Mouse (Mus musculus): ENCODE data around the gene Ncoa3. TPM values are rescaled to one million over a fixed set of nuclear protein-coding genes. Genes with fewer than 3 reads are reported as not detected.
A peak's percentile ranks its signal among the peaks of the same experiment; 100 is the strongest.

Ncoa3 gene
- polyA plus RNA-seq, 1 experiment from 2014 or later, result 22.4 TPM

DNA sequence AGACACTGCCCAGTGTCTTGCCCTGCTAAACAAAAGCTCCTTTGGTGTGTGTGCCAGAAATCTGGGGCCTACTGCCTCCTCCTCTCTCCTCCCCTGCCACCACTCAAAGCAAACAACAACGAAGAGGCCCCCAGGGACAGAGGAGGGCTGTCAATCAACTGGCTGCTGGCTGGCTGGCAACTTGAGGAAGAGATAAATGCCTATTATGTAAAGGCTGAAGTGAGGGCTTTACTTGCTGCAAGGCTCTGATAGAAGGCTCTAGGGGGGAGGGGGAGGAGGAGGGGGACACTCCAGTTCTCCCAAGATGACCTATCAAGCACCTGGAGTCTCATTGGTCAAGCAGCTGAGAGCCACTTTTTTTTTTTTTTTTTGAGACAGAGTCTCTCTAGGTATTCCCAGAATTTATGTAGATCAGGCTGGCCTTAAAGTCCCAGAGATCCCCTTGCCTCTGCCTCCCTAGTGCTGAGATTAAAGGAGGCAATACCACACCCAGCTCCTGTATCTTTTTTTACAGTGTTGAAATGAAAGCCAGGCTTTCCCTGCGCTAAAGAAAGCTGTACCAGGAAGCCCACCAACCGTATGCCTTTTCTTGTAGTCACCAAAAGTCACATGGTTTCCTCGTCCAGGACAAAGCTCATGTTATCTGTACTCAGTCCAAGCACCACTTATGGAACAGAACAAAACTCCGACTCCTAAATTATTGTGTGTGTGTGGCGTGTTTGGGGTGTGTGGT, 24.4 kb upstream of the Ncoa3 start:
- peak; percentile 38 for ATAC-seq (ENCODE audit: insufficient read depth, low FRiP score, low TSS enrichment)
- DNase-seq (ENCODE audit: low spot score), result peak; percentile 62
- Histone ChIP-seq H3K4me2 (ENCODE audit: low read depth) (no peak overlapping the region), H3K9me3 (ENCODE audit: control insufficient read depth, low read length) (no peaks in the 10 kb centered on the region), H3K36me3 (ENCODE audit: control insufficient read depth, insufficient read depth, low read length) (no peaks in the 10 kb centered on the region), H3K27me3 (ENCODE audit: control insufficient read depth, insufficient read depth, low read length) (no peaks in the 10 kb centered on the region), H3K4me1 (ENCODE audit: control insufficient read depth, insufficient read depth, low read length) (no peaks in the 10 kb centered on the region), H3K9ac (ENCODE audit: low read length) (no peak overlapping the region), H3K4me3 (ENCODE audit: low read depth, low read length) (no peak overlapping the region), H3K27ac (ENCODE audit: low read depth, low read length) (no peak overlapping the region)
- WGBS, result 66% methylated on average over 6 of the region's 6 CpGs

DNA sequence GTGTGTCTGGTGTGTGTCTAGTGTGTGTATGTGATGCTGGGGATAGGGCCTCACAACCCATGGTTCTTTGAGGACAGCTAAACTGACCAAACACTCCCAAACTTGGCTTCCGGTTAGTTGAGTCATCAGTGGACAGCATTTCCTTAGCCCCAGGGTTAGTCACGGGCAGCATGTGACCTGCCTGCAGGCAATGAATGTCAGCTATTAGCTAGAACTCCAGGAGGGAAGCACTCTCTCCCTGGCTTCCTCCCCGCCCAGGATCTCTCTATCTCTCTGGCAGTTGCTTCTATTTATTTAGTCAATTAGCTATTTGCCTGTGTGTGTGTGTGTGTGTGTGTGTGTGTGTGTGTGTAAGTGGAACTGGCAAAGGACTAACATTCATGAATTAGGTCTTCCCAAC, 23.6 kb upstream of the Ncoa3 start:
- DNase-seq (ENCODE audit: low spot score), result no peak
- ATAC-seq (ENCODE audit: insufficient read depth, low FRiP score, low TSS enrichment), result no peak
- WGBS, result 38% methylated on average over 3 of the region's 3 CpGs
- no peaks in the 10 kb centered on the region for H3K36me3 ChIP-seq (ENCODE audit: control insufficient read depth, insufficient read depth, low read length)
- no peak overlapping the region for H3K27ac ChIP-seq (ENCODE audit: low read depth, low read length)
- H3K9me3 ChIP-seq (ENCODE audit: control insufficient read depth, low read length), result no peaks in the 10 kb centered on the region
- H3K9ac ChIP-seq (ENCODE audit: low read length), result no peak overlapping the region
- H3K4me3 ChIP-seq (ENCODE audit: low read depth, low read length), result no peak overlapping the region
- H3K4me1 ChIP-seq (ENCODE audit: control insufficient read depth, insufficient read depth, low read length), result no peaks in the 10 kb centered on the region
- H3K27me3 ChIP-seq (ENCODE audit: control insufficient read depth, insufficient read depth, low read length), result no peaks in the 10 kb centered on the region
- H3K4me2 ChIP-seq (ENCODE audit: low read depth), result no peak overlapping the region

DNA sequence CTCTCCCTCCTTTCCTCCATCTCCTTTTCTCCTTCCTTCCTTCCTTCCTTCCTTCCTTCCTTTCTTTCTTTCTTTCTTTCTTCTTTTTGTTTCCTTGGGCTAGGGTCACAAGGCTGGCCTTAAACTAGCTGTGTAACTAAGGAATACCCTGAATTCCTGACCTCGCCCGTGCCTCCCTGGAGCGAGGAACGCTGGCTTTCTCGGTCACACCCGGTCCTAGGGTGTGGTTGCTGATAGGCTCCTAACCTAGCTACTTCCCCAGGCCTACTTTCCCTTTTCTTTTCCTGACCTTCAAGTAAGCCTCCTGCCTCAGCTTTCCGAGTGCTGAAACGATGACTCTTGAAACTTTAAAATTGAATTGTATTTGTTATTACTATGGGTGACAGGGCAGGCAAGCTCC, 23.0 kb upstream of the Ncoa3 start:
- no peak overlapping the region for H3K4me3 ChIP-seq (ENCODE audit: low read depth, low read length)
- 57% methylated on average over 8 of the region's 8 CpGs for WGBS
- no peaks in the 10 kb centered on the region for H3K27me3 ChIP-seq (ENCODE audit: control insufficient read depth, insufficient read depth, low read length)
- DNase-seq (ENCODE audit: low spot score) (no peak), ATAC-seq (ENCODE audit: insufficient read depth, low FRiP score, low TSS enrichment) (no peak)
- no peaks in the 10 kb centered on the region for H3K9me3 ChIP-seq (ENCODE audit: control insufficient read depth, low read length)
- no peak overlapping the region for H3K27ac ChIP-seq (ENCODE audit: low read depth, low read length)
- no peaks in the 10 kb centered on the region for H3K36me3 ChIP-seq (ENCODE audit: control insufficient read depth, insufficient read depth, low read length)
- no peak overlapping the region for H3K9ac ChIP-seq (ENCODE audit: low read length)
- no peak overlapping the region for H3K4me2 ChIP-seq (ENCODE audit: low read depth)
- H3K4me1 ChIP-seq (ENCODE audit: control insufficient read depth, insufficient read depth, low read length), result no peaks in the 10 kb centered on the region

DNA sequence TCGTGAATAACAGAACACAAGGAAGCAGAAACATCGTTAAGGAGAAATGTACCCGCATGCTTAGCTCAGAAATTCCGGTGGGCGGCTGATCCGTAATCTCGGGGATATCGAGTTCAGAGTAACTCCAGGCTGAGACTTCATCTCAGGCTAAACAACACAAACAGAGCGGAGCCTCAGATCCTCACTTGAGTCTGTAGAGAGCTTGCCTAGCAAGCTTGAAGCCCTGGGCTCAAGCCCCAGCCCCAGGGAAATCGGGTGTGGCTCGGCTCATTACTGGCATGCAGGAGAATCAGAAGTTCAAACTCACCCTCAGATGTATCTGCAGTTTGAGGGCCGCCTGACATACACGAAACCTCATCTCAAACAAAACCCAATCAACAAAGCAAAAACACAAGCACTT, 22.5 kb upstream of the Ncoa3 start:
- Histone ChIP-seq H3K4me2 (ENCODE audit: low read depth) (no peak overlapping the region), H3K4me3 (ENCODE audit: low read depth, low read length) (no peak overlapping the region), H3K27me3 (ENCODE audit: control insufficient read depth, insufficient read depth, low read length) (no peaks in the 10 kb centered on the region), H3K9me3 (ENCODE audit: control insufficient read depth, low read length) (no peaks in the 10 kb centered on the region), H3K36me3 (ENCODE audit: control insufficient read depth, insufficient read depth, low read length) (no peaks in the 10 kb centered on the region), H3K9ac (ENCODE audit: low read length) (no peak overlapping the region), H3K4me1 (ENCODE audit: control insufficient read depth, insufficient read depth, low read length) (no peaks in the 10 kb centered on the region), H3K27ac (ENCODE audit: low read depth, low read length) (no peak overlapping the region)
- ATAC-seq (ENCODE audit: insufficient read depth, low FRiP score, low TSS enrichment), result no peak
- no peak for DNase-seq (ENCODE audit: low spot score)
- whole genome bisulfite sequencing, result 91% methylated on average over 13 of the region's 13 CpGs

DNA sequence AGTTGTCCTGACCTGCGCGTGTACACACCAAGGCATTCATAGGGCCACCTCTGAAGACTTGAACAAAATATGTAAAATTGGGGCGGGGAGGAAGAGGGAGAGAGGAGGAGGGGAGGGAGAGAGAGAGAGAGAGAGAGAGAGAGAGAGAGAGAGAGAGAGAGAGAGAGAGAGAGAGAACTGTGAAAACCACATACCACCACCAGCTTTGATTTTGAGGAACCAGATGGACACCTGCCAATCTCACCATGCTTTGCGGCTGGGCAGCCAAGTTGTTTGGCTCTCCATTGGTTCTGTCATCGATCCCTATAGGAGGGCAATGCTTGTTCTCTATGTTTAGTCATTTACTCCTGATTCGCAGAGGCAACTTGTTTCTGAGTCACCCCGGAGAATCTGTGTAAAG, 21.7 kb upstream of the Ncoa3 start:
- no peak for DNase-seq (ENCODE audit: low spot score)
- Histone ChIP-seq H3K27ac (ENCODE audit: low read depth, low read length) (no peak overlapping the region), H3K27me3 (ENCODE audit: control insufficient read depth, insufficient read depth, low read length) (no peaks in the 10 kb centered on the region), H3K4me1 (ENCODE audit: control insufficient read depth, insufficient read depth, low read length) (no peaks in the 10 kb centered on the region), H3K9me3 (ENCODE audit: control insufficient read depth, low read length) (no peaks in the 10 kb centered on the region), H3K9ac (ENCODE audit: low read length) (no peak overlapping the region), H3K4me3 (ENCODE audit: low read depth, low read length) (no peak overlapping the region), H3K4me2 (ENCODE audit: low read depth) (no peak overlapping the region), H3K36me3 (ENCODE audit: control insufficient read depth, insufficient read depth, low read length) (no peaks in the 10 kb centered on the region)
- ATAC-seq (ENCODE audit: insufficient read depth, low FRiP score, low TSS enrichment), result no peak
- WGBS, result 90% methylated on average over 7 of the region's 7 CpGs

DNA sequence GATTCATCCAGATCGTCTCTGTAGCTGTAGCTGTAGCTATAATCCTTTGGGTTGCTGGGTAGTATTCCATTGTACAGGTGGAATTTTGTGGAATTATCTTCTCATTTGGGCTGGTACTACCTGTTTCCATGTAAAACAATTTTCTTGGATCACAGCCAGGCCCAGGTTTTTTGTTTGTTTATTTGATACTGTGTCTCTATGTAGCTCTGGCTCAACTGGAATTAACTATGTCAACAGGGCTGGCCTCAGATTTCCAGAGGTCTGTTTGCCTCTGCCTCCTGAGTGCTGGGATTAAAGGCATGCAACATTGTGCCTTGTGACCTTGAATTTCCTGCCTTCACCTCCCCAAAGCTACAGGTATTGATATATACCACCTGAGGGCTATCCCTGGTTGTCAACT, 18.1 kb upstream of the Ncoa3 start:
- WGBS, result 90% methylated on average over 1 of the region's 1 CpGs
- no peak for DNase-seq (ENCODE audit: low spot score)
- H3K27me3 ChIP-seq (ENCODE audit: control insufficient read depth, insufficient read depth, low read length), result no peaks in the 10 kb centered on the region

DNA sequence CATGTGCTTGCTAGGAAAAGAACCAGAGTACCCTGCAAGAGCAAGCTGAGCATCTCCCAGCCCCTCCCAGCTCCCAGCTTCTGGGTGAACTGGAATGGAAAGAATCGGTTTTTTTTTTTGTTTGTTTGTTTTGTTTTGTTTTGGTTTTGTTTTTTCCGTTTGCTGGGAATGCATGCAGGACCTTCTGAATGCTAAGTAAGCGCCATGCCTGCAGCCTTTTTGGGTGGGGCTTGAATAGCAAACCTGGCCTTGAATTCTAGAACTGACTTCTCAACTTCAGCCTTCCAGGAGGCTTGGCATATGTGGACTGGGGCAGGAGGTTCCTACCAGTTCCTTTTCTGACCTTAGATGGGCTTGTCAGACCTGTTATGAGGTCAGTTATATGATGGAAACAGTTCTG, 16.2 kb upstream of the Ncoa3 start:
- Histone ChIP-seq H3K4me1 (ENCODE audit: control insufficient read depth, insufficient read depth, low read length) (no peaks in the 10 kb centered on the region), H3K4me3 (ENCODE audit: low read depth, low read length) (no peak overlapping the region), H3K27me3 (ENCODE audit: control insufficient read depth, insufficient read depth, low read length) (no peaks in the 10 kb centered on the region), H3K36me3 (ENCODE audit: control insufficient read depth, insufficient read depth, low read length) (no peaks in the 10 kb centered on the region), H3K9ac (ENCODE audit: low read length) (no peak overlapping the region), H3K9me3 (ENCODE audit: control insufficient read depth, low read length) (no peaks in the 10 kb centered on the region), H3K4me2 (ENCODE audit: low read depth) (no peak overlapping the region), H3K27ac (ENCODE audit: low read depth, low read length) (no peak overlapping the region)
- DNase-seq (ENCODE audit: low spot score), result no peak
- WGBS, result 79% methylated on average over 3 of the region's 3 CpGs
- ATAC-seq (ENCODE audit: insufficient read depth, low FRiP score, low TSS enrichment), result no peak

More for the DNA sequence above, 18.1 kb upstream of the Ncoa3 start:
- Histone ChIP-seq H3K4me2 (ENCODE audit: low read depth) (no peak overlapping the region), H3K36me3 (ENCODE audit: control insufficient read depth, insufficient read depth, low read length) (no peaks in the 10 kb centered on the region), H3K4me3 (ENCODE audit: low read depth, low read length) (no peak overlapping the region), H3K4me1 (ENCODE audit: control insufficient read depth, insufficient read depth, low read length) (no peaks in the 10 kb centered on the region), H3K9ac (ENCODE audit: low read length) (no peak overlapping the region), H3K9me3 (ENCODE audit: control insufficient read depth, low read length) (no peaks in the 10 kb centered on the region), H3K27ac (ENCODE audit: low read depth, low read length) (no peak overlapping the region)
- ATAC-seq (ENCODE audit: insufficient read depth, low FRiP score, low TSS enrichment), result no peak

DNA sequence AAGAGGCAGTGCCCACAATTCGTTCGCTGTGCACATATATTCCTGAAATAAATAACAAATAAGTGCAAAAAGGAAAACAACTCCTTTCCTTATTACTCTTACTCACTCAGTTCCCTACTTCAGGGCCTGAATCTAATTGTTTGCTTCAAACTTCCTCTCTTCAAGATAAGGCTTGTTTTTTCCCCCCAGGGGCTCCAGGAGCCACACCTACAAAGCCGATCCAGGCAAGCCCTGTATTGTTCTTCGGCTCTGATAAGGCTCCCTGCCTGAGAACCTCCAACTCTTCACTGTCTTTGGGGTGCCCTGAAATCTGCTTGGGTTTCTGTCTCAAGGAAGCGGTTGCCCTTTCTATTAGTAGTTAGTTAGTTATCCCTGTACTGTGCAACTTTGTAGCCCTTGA, 15.6 kb upstream of the Ncoa3 start:
- no peak overlapping the region for H3K4me2 ChIP-seq (ENCODE audit: low read depth)
- DNase-seq (ENCODE audit: low spot score), result no peak
- no peaks in the 10 kb centered on the region for H3K36me3 ChIP-seq (ENCODE audit: control insufficient read depth, insufficient read depth, low read length)
- no peaks in the 10 kb centered on the region for H3K4me1 ChIP-seq (ENCODE audit: control insufficient read depth, insufficient read depth, low read length)
- no peaks in the 10 kb centered on the region for H3K9me3 ChIP-seq (ENCODE audit: control insufficient read depth, low read length)
- ATAC-seq (ENCODE audit: insufficient read depth, low FRiP score, low TSS enrichment), result no peak
- 80% methylated on average over 5 of the region's 5 CpGs for WGBS
- H3K27me3 ChIP-seq (ENCODE audit: control insufficient read depth, insufficient read depth, low read length), result no peaks in the 10 kb centered on the region
- H3K27ac ChIP-seq (ENCODE audit: low read depth, low read length), result no peak overlapping the region
- no peak overlapping the region for H3K4me3 ChIP-seq (ENCODE audit: low read depth, low read length)
- no peak overlapping the region for H3K9ac ChIP-seq (ENCODE audit: low read length)

DNA sequence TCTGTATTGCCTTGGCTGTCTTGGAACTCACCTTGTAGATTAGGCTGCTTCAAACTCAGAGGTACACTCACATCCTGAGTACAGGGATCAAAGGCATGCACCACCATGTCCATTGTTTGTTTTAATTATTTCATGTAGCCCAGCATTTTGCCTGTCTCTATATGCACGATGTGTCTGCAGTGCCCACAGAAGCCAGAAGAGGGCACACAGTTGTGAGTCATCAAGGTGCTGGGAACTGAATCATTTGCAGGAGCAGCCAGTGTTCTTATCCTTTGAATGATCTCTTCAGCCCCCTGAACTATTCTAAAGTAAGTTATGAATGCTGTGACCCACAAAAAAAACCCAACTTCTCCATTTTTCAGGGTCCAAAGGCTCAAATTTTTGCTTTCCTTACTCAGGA, 14.3 kb upstream of the Ncoa3 start:
- H3K9ac ChIP-seq (ENCODE audit: low read length), result no peak overlapping the region
- no peaks in the 10 kb centered on the region for H3K9me3 ChIP-seq (ENCODE audit: control insufficient read depth, low read length)
- H3K27ac ChIP-seq (ENCODE audit: low read depth, low read length), result no peak overlapping the region
- DNase-seq (ENCODE audit: low spot score), result no peak
- ATAC-seq (ENCODE audit: insufficient read depth, low FRiP score, low TSS enrichment), result no peak
- no peaks in the 10 kb centered on the region for H3K4me1 ChIP-seq (ENCODE audit: control insufficient read depth, insufficient read depth, low read length)
- WGBS, result 100% methylated on average over 1 of the region's 1 CpGs
- H3K4me2 ChIP-seq (ENCODE audit: low read depth), result no peak overlapping the region
- no peaks in the 10 kb centered on the region for H3K36me3 ChIP-seq (ENCODE audit: control insufficient read depth, insufficient read depth, low read length)
- no peak overlapping the region for H3K4me3 ChIP-seq (ENCODE audit: low read depth, low read length)
- H3K27me3 ChIP-seq (ENCODE audit: control insufficient read depth, insufficient read depth, low read length), result no peaks in the 10 kb centered on the region

Data from neural tube, embryonic 11.5 days (tissue).